In genomic region chr3:51400682-51401081, GRCm38 (mm10) we compare ENCODE assay signal across 29 mouse cellular contexts. TPM values are rescaled to one million over a fixed set of nuclear protein-coding genes. Genes with fewer than 3 reads are reported as not detected.
A peak's percentile ranks its signal among the peaks of the same experiment; 100 is the strongest.
DNase-seq lines count a peak whose midpoint lies in the region; ATAC-seq and TF ChIP-seq lines count a peak whose summit lies in the region.
"Had no signal": no experiment of that assay in that cellular context is flagged by ENCODE, and none has a peak within 500 bp of the region (broad histone marks: within the 10 kb centered on the region; RNA-seq: fewer than 3 reads in every experiment).

No protein-coding gene starts in this region.

- WGBS in heart, embryonic 16.5 days: 68% methylated on average over 10 of the region's 10 CpGs
- 79% methylated on average over 10 of the region's 10 CpGs for WGBS in hindbrain, embryonic 11.5 days

- TF ChIP-seq POLR2A in testis, adult 2 months (IDR thresholded peaks at IDR 0.05; ENCODE audit: control insufficient read depth, low read depth, low read length): no peak

- no peak overlapping the region for H3K9ac ChIP-seq in heart, embryonic 16.5 days (ENCODE audit: low read length)
- H3K9ac ChIP-seq in hindbrain, embryonic 11.5 days (ENCODE audit: low read depth, low read length): no peak overlapping the region
- H3K9ac ChIP-seq: embryonic facial prominence, embryonic 12.5 days; forebrain, postnatal 0 days; intestine, embryonic 15.5 days; limb, embryonic 12.5 days; liver, postnatal 0 days had no signal

- H3K27ac ChIP-seq in heart, embryonic 16.5 days (ENCODE audit: low read length): no peak overlapping the region
- peak overlapping the region; percentile 51; the same call in 1 of the 2 replicates for H3K27ac ChIP-seq in testis, adult 2 months (ENCODE audit: control insufficient read depth, insufficient read depth, low read depth, low read length)
- no peak overlapping the region for H3K27ac ChIP-seq in hindbrain, embryonic 11.5 days (ENCODE audit: low read depth, low read length)
- H3K27ac ChIP-seq: embryonic facial prominence, embryonic 12.5 days; heart, embryonic 10.5 days; intestine, embryonic 15.5 days; limb, embryonic 12.5 days; macrophage had no signal

- H3K36me3 ChIP-seq in heart, embryonic 16.5 days (ENCODE audit: control insufficient read depth, insufficient read depth): peaks cover 10% of the 10 kb centered on the region
- no peaks in the 10 kb centered on the region; the same call in 1 of the 2 replicates for H3K36me3 ChIP-seq in testis, adult 2 months (ENCODE audit: control insufficient read depth, insufficient read depth, low read length)
- H3K36me3 ChIP-seq in hindbrain, embryonic 11.5 days (ENCODE audit: control insufficient read depth, insufficient read depth, low read length): no peaks in the 10 kb centered on the region
- H3K36me3 ChIP-seq: intestine, embryonic 15.5 days had no signal

- H3K4me2 ChIP-seq in heart, embryonic 16.5 days (ENCODE audit: low read depth, low read length): peak overlapping the region; percentile 23; the same call in 1 of the 2 replicates
- no peak overlapping the region for H3K4me2 ChIP-seq in hindbrain, embryonic 11.5 days (replicated peaks; ENCODE audit: low read depth, low read length)
- H3K4me2 ChIP-seq: embryonic facial prominence, embryonic 12.5 days; intestine, embryonic 15.5 days; limb, embryonic 12.5 days; liver, embryonic 11.5 days had no signal

- DNase-seq in adrenal gland, postnatal 14 days: peak; percentile 45
- no peak for DNase-seq in adrenal gland, postnatal 4 days (ENCODE audit: low spot score in 2 of 2)
- DNase-seq in heart, postnatal 36 days: no peak
- DNase-seq in testis, postnatal 14 days (ENCODE audit: low spot score): no peak
- no peak for DNase-seq in hindbrain, embryonic 11.5 days (ENCODE audit: low spot score)
- DNase-seq: cerebellum, adult 18-20 months; cerebellum, postnatal 14 days; forebrain, postnatal 0 days; kidney, adult 8-10 months; kidney, postnatal 10 days; liver, postnatal 0 days; right cerebral cortex, postnatal 14 days; spleen, adult 18-20 months; thymus, postnatal 14 days had no signal

- H3K4me3 ChIP-seq in heart, embryonic 16.5 days (ENCODE audit: low read length): peak overlapping the region; percentile 6; the same call in 1 of the 2 replicates
- no peak overlapping the region for H3K4me3 ChIP-seq in testis, adult 2 months (ENCODE audit: control insufficient read depth, low read depth, low read length)
- no peak overlapping the region for H3K4me3 ChIP-seq in hindbrain, embryonic 11.5 days (ENCODE audit: low read depth, low read length)
- H3K4me3 ChIP-seq: embryonic facial prominence, embryonic 12.5 days; heart, embryonic 10.5 days; intestine, embryonic 15.5 days; limb, embryonic 12.5 days had no signal

- no peaks in the 10 kb centered on the region for H3K9me3 ChIP-seq in heart, embryonic 16.5 days (replicated peaks; ENCODE audit: control insufficient read depth, low read length)
- H3K9me3 ChIP-seq in hindbrain, embryonic 11.5 days (ENCODE audit: control insufficient read depth, low read length): no peaks in the 10 kb centered on the region
- H3K9me3 ChIP-seq: embryonic facial prominence, embryonic 12.5 days; heart, embryonic 10.5 days; intestine, embryonic 15.5 days; limb, embryonic 12.5 days had no signal

- no peak for TF ChIP-seq CTCF in testis, adult 2 months (IDR thresholded peaks at IDR 0.05; ENCODE audit: control insufficient read depth, insufficient read depth, insufficient replicate concordance, low read depth, low read length)

- no peak for ATAC-seq in heart, embryonic 16.5 days (replicated peaks; ENCODE audit: extremely low read depth, insufficient read depth, low FRiP score)
- ATAC-seq in hindbrain, embryonic 11.5 days (ENCODE audit: low FRiP score): no peak
- ATAC-seq: forebrain, postnatal 0 days; hindbrain, embryonic 16.5 days; intestine, embryonic 15.5 days; liver, postnatal 0 days; lung, postnatal 0 days had no signal

- peaks cover 10% of the 10 kb centered on the region for H3K4me1 ChIP-seq in heart, embryonic 16.5 days (ENCODE audit: control insufficient read depth, insufficient read depth, low read length)
- peaks cover 9% of the 10 kb centered on the region for H3K4me1 ChIP-seq in testis, adult 2 months (ENCODE audit: control insufficient read depth, insufficient read depth, low read length)
- 0 out of 2 replicates have a peak, but pooled peaks cover 2% of the 10 kb centered on the region for H3K4me1 ChIP-seq in hindbrain, embryonic 11.5 days (replicated peaks; ENCODE audit: control insufficient read depth, insufficient read depth, low read length)
- H3K4me1 ChIP-seq: embryonic facial prominence, embryonic 12.5 days; intestine, embryonic 15.5 days; limb, embryonic 12.5 days had no signal

- intact Hi-C loops in heart, postnatal 36 days (cut with DNase I): no loop called here

- H3K27me3 ChIP-seq in heart, embryonic 16.5 days (ENCODE audit: control insufficient read depth, insufficient read depth, low read length): peaks cover 5% of the 10 kb centered on the region
- H3K27me3 ChIP-seq in testis, adult 2 months (ENCODE audit: control insufficient read depth, insufficient read depth, low read length): no peaks in the 10 kb centered on the region; the same call in 1 of the 2 replicates
- H3K27me3 ChIP-seq in hindbrain, embryonic 11.5 days (ENCODE audit: control insufficient read depth, insufficient read depth, low read length): peaks cover 5% of the 10 kb centered on the region; the same call in 1 of the 2 replicates
- H3K27me3 ChIP-seq: intestine, embryonic 15.5 days had no signal

RNA-seq across cellular contexts. Expression of gene Mgarp, which starts 4.1 kb away (rescaled TPM):
- total RNA-seq in adrenal gland, postnatal 14 days (2021): 308 and 324 TPM in 2 replicates
- 100 to 1,000 TPM; 477 to 530 TPM for total RNA-seq in adrenal gland, postnatal 4 days (2021)
- polyA plus RNA-seq in heart, embryonic 16.5 days (2015; fragmentation: Nextera tagmentation; extraction: Ambion mirVana): 10.2 and 10.7 TPM in 2 replicates
- total RNA-seq in heart, postnatal 36 days (2021): under 1 TPM in 1 of 2 experiments, not detected in 1; 0.33 TPM
- 17.9 and 19.9 TPM in 2 replicates for polyA plus RNA-seq in testis, adult 2 months (2012; rRNA removed)
- polyA plus RNA-seq in hindbrain, embryonic 11.5 days (2014; fragmentation: Nextera tagmentation; extraction: Ambion mirVana): 4.0 and 5.5 TPM in 2 replicates
- total RNA-seq: hematopoietic stem cell, adult 5-6 weeks; layer of hippocampus, adult 18-20 months; layer of hippocampus, postnatal 14 days; monocyte, adult 5-6 weeks; neutrophil, adult 5-6 weeks had no signal
- polyA plus RNA-seq: lung, postnatal 0 days; macrophage had no signal

RNA-seq across cellular contexts. Expression of gene Ndufc1, which starts 8.1 kb away (rescaled TPM):
- total RNA-seq in adrenal gland, postnatal 14 days (2021): 888 and 904 TPM in 2 replicates
- 100 to 1,000 TPM; 492 to 529 TPM for total RNA-seq in adrenal gland, postnatal 4 days (2021)
- 1,483 and 1,554 TPM in 2 replicates for polyA plus RNA-seq in heart, embryonic 16.5 days (2015; fragmentation: Nextera tagmentation; extraction: Ambion mirVana)
- total RNA-seq in heart, postnatal 36 days (2021): 1,000 to 10,000 TPM; 1,613 to 1,736 TPM
- polyA plus RNA-seq in testis, adult 2 months (2012; rRNA removed): 361 and 448 TPM in 2 replicates
- 714 and 715 TPM in 2 replicates for polyA plus RNA-seq in hindbrain, embryonic 11.5 days (2014; fragmentation: Nextera tagmentation; extraction: Ambion mirVana)

RNA-seq across cellular contexts. Expression of gene Naa15, which starts 14.3 kb away (rescaled TPM):
- 47.8 and 50.1 TPM in 2 replicates for total RNA-seq in adrenal gland, postnatal 14 days (2021)
- total RNA-seq in adrenal gland, postnatal 4 days (2021): 10 to 100 TPM; 56.8 to 63.5 TPM
- polyA plus RNA-seq in heart, embryonic 16.5 days (2015; fragmentation: Nextera tagmentation; extraction: Ambion mirVana): 29.9 and 32.7 TPM in 2 replicates
- 10 to 100 TPM; 42.8 to 48.4 TPM for total RNA-seq in heart, postnatal 36 days (2021)
- 9.9 and 15.0 TPM in 2 replicates for polyA plus RNA-seq in testis, adult 2 months (2012; rRNA removed)
- 56.6 and 59.3 TPM in 2 replicates for polyA plus RNA-seq in hindbrain, embryonic 11.5 days (2014; fragmentation: Nextera tagmentation; extraction: Ambion mirVana)

Comparison
In these comparisons a context has a peak if more than half of its experiments do, and no peak if none do; other contexts are left out.
1. RNA of gene Mgarp, which starts 4.1 kb away (total RNA-seq): 477 to 530 TPM in adrenal gland, postnatal 4 days and 308 to 324 TPM in adrenal gland, postnatal 14 days; 0.33 TPM in heart, postnatal 36 days; every median in the first group is over 100 times any median in the second.